Mouse (Mus musculus): Measurements from ENCODE around the gene Map1a. TPM values are rescaled to one million over a fixed set of nuclear protein-coding genes. Genes with fewer than 3 reads are reported as not detected.

The Map1a gene
- total RNA-seq, 2 experiments from 2014 or later: 3.5 to 3.8 TPM

DNA sequence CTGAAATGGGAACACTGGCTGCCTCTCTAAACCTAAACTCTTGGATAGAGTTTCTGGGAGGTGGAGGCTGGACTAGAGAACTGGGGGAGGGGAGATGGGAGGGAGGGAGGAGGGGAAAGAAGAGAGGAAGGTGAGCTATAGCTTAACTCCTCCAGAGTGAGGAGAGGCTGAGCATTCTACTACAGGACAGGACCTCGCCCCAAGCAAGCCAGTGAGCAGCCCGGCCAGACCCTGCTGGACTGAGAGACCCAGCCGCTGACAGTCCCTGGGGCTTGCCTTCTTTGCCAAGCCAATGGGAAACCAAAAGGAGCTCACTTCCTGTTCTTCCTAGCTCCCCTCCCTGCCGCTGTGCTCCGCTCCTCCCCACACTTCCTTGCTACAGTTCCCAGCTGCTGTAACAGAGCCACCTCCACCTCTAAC, 19.6 kb downstream of the Map1a start:
- DNase-seq: peak; percentile 73 to 82

GRCm38 (mm10) chr2:121316278-121316677, 26.9 kb downstream of the Map1a start:
- DNase-seq: no peak

DNA sequence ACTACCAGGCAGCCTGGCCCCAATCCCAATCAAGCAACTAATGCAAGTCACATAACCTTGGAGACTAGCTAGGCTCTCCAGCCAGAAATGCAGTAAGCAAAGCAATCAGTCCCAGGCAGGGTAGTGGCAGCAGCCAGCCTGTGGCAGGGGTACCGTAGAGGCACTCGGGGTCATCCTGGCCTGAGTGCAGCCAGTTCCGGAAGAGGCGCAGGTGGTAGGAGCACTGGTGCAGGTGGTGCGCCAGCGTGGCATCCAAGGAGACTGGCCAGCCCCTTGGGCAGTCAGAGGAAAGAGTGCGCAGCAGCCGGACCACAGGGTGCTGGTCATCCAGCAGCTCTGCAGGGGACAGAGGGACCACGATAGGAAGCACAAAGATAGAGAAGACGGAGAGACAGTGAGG, 33.6 kb downstream of the Map1a start:
- no peak for DNase-seq

DNA sequence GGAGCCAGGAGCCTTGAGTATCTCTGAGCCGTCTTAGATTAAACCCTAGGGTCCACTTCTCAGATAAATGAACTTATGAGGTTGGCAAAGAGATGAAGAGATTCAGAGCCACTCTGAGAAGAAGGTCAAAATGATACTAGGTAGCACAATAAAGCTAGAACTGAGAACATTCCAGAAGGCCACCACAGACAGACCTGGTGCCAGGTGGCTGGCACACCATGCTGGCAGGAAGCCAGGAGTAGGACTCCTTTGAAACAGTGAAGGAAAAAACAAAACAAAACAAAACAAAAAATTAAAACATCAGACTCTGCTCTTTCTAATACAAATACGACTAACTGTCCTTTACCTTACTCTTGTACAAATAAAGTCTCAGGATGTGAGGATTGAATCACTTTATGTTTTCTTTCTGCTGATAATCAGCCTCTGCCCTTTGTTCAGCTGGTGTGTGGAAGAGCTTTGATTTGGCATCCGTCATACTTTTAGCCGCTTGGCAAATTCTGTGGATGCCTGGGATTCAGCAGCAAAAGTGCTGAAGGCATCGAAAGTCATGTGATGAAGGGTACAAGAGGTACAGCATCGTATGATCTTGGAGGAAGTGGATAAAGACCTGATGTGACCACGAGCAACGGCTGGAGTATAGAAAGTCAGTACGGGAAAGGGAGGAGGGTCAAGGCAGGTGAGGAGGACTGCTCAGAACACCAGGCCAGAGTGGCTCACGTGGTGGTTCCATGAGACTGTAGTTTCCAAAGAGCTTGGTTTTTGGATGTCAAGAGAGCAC, 34.5 kb downstream of the Map1a start:
- no peak for DNase-seq

- no peak for DNase-seq
Measured at GRCm38 (mm10) chr2:121329492-121329891, 40.1 kb downstream of the Map1a start.

DNA sequence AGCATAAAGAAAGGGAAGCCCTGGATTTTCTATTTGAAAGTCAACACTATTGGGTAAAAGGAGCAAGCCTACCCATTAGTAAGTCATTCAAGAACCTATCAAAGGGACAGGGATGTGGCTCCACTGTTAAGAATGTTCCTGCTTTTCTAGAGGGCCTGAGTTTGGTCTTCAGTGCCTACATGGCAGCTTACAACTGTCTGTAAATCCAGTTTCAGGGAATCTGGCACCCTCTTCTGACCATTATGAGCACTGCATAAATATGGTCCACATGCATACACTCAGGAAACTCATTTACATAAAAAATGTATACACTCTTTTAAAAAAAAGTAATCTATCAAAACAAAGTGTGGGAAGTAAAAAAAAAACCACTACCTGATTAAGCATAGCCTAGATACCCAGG, 49.7 kb downstream of the Map1a start:
- no peak for DNase-seq

GRCm38 (mm10) chr2:121353156-121353555, 63.8 kb downstream of the Map1a start:
- DNase-seq: peak; percentile 27 to 33

DNA sequence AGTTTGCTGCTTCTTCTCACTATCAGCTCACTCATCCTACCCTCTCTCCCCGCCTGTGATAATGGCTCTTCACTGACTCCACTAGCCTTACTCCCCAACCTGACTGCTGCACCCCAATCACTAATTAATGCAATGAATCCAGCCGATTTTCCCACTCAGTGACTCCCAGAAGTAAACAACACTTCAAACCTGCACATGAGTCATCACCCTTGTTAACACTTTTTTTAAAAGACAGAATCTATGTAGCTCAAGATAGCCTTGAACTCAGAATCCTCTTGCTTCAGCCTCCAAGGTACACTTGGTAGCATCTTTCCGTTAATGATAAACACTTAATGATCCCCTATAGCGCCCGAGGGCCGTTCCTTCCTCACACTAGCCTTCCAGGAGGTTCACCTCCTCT, 65.0 kb downstream of the Map1a start:
- peak in 1 of 2 experiments; percentile 29 for DNase-seq

DNA sequence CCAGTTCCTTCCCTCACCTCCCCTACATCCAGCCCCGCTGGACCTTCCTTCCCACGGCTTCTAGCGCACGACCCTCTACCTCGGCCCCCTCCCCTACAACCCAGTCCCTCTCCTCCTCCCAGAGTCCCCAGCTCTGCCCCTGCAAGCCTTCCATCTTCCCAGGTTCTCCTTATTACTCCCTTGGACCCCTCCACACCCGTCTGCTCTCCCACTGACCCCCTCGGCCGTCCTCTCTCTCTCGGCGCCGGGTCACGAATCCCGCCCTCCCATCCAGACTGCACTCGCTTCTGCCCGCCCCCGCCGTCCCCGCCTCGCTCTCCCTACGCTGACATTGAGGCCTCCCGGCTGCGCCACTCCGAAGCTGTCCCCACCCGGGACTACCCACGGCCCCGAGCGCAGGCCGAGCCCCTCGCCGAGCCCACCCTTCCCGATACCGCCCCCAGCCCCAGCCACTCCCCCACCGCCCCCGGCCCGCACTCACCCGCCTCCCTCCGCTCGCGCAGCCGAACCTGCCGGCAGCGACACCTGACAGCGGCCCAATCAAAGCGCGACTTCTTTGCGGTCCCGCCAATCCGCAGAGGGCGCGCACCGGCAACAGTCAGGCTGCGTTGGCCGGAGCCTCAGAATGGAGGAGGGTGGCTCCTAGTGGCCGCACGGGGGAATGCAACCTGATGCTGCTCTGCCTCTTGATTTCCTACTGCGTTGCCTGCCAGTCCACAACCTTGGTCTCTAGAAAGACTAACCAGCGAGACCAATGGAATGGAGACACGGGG, 65.6 kb downstream of the Map1a start, which contains the start of gene Ppip5k1:
Gene Ppip5k1 (minus strand): TSS at position 577 of the 773 bp plus-strand sequence.
- DNase-seq: peak; percentile 96 to 98

- no peak for DNase-seq
Measured at GRCm38 (mm10) chr2:121357494-121357893, 68.1 kb downstream of the Map1a start, which contains the start of gene Ckmt1. TSS of gene Ckmt1 (plus strand) at chr2:121357714.

- no peak for DNase-seq
Measured at GRCm38 (mm10) chr2:121357961-121358360, 68.6 kb downstream of the Map1a start.

DNA sequence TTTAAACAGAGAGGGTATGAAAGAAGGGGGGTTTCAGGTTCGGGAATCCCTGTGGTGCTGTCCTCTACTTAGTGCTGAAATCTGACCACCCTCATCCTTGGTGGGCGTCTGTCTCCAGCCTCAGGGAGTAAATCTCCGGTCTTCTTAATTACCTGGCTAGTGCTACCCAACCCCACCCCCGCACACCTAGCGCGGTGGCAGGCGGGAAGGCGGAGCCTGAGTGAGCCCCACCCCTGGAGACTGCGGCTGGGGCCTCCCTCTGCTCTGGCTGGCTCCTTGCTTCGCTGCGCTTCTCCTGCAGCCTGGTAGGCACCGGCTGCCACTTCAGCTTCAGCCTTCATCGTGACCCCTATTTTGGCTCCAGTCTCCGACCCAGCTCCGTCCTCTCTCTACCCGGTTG, 69.0 kb downstream of the Map1a start:
- DNase-seq: peak in 1 of 2 experiments; percentile 15

DNA sequence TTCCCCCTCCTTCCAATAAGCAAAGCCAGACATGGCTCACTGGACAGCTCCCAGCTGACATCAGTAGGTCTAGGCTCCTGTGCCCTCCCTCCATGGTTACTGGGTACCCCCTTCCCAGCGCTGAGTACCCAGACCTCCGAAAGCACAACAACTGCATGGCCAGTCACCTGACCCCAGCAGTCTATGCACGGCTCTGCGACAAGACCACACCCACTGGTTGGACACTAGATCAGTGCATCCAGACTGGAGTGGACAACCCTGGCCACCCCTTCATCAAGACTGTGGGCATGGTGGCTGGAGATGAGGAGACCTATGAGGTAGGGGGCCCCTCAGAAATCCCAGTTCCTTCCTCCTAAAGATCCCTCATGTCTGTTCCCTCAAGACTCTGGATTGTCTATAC, 70.1 kb downstream of the Map1a start:
- no peak for DNase-seq

Other genes starting within 250 kb of the Map1a start
- gene Tgm5, start 203.8 kb upstream of the Map1a start, total RNA-seq (2021): not detected
- not detected for gene Tgm7, start 179.8 kb upstream of the Map1a start, total RNA-seq (2021)
- gene Adal, start 149.2 kb upstream of the Map1a start, total RNA-seq (2021): 10 to 100 TPM; 10.3 to 11.2 TPM
- 1 to 10 TPM; 8.8 to 9.4 TPM for gene Lcmt2, start 148.9 kb upstream of the Map1a start, total RNA-seq (2021)
- gene Tubgcp4, start 118.9 kb upstream of the Map1a start, total RNA-seq (2021): 10 to 100 TPM; 16.4 to 21.3 TPM
- gene Zscan29, start 118.5 kb upstream of the Map1a start, total RNA-seq (2021): 1 to 10 TPM; 5.8 to 6.8 TPM
- 10 to 100 TPM; 28.1 to 28.4 TPM for gene Trp53bp1, start 18.2 kb upstream of the Map1a start, total RNA-seq (2021)
- gene Ppip5k1, start 65.8 kb downstream of the Map1a start, total RNA-seq (2021): 10 to 100 TPM; 87.5 to 93.6 TPM
- 1 to 10 TPM; 1.2 to 2.7 TPM for gene Ckmt1, start 68.1 kb downstream of the Map1a start, total RNA-seq (2021)
- not detected for gene Strc, start 97.6 kb downstream of the Map1a start, total RNA-seq (2021)
- gene Pdia3, start 124.2 kb downstream of the Map1a start, total RNA-seq (2021): 100 to 1,000 TPM; 113 to 144 TPM
- gene Catsper2, start 124.2 kb downstream of the Map1a start, total RNA-seq (2021): 1 to 10 TPM; 3.1 to 4.4 TPM
- under 1 TPM in 1 of 2 experiments, not detected in 1; 0.57 TPM for gene Ell3, start 154.7 kb downstream of the Map1a start, total RNA-seq (2021)
- 100 to 1,000 TPM; 366 to 459 TPM for gene Serf2, start 159.6 kb downstream of the Map1a start, total RNA-seq (2021)
- gene Hypk, start 163.7 kb downstream of the Map1a start, total RNA-seq (2021): 10 to 100 TPM; 17.8 to 23.7 TPM
- gene Serinc4, start 167.2 kb downstream of the Map1a start, total RNA-seq (2021): not detected
- gene Mfap1b, start 184.5 kb downstream of the Map1a start, total RNA-seq (2021): 10 to 100 TPM; 29.3 to 31.7 TPM
- 10 to 100 TPM; 31.7 to 39.0 TPM for gene Mfap1a, start 217.1 kb downstream of the Map1a start, total RNA-seq (2021)
- gene Wdr76, start 217.1 kb downstream of the Map1a start, total RNA-seq (2021): 1 to 10 TPM; 2.9 to 3.5 TPM

Data from heart, adult 18-20 months (tissue).